Mouse (Mus musculus): Measurements from ENCODE around the gene Olfr837. TPM values are rescaled to one million over a fixed set of nuclear protein-coding genes. Genes with fewer than 3 reads are reported as not detected.

Olfr837 gene
- polyA plus RNA-seq (2015; fragmentation: Illumina TruSeq; extraction: RNeasy Lipid Tissue Mini Kit (QIAGEN cat#74804); ENCODE audit: low read depth, low replicate concordance) = not detected

GRCm38 (mm10) chr9:19136017-19136416, at the start of gene Olfr837:
Gene Olfr837 (plus strand): TSS chr9:19136317.

GRCm38 (mm10) chr9:19120082-19120481, 16.0 kb upstream of the Olfr837 start, which contains the start of gene Olfr836:
Gene Olfr836 (plus strand): TSS chr9:19120382.

GRCm38 (mm10) chr9:19177212-19177611, 41.1 kb downstream of the Olfr837 start, which contains the start of gene Olfr839-ps1:
Gene Olfr839-ps1 (minus strand): TSS chr9:19177312.

Other genes with a start within 250 kb of the Olfr837 start
- gene Olfr832, start 199.2 kb upstream of the Olfr837 start, polyA plus RNA-seq (2015; fragmentation: Illumina TruSeq; extraction: RNeasy Lipid Tissue Mini Kit (QIAGEN cat#74804); ENCODE audit: low read depth, low replicate concordance) = not detected
- gene Olfr834, start 148.3 kb upstream of the Olfr837 start, polyA plus RNA-seq (2015; fragmentation: Illumina TruSeq; extraction: RNeasy Lipid Tissue Mini Kit (QIAGEN cat#74804); ENCODE audit: low read depth, low replicate concordance) = not detected
- gene Olfr835, start 103.6 kb upstream of the Olfr837 start, polyA plus RNA-seq (2015; fragmentation: Illumina TruSeq; extraction: RNeasy Lipid Tissue Mini Kit (QIAGEN cat#74804); ENCODE audit: low read depth, low replicate concordance) = not detected
- gene Olfr836, start 15.9 kb upstream of the Olfr837 start, polyA plus RNA-seq (2015; fragmentation: Illumina TruSeq; extraction: RNeasy Lipid Tissue Mini Kit (QIAGEN cat#74804); ENCODE audit: low read depth, low replicate concordance) = not detected
- gene Olfr839-ps1, start 41.0 kb downstream of the Olfr837 start, polyA plus RNA-seq (2015; fragmentation: Illumina TruSeq; extraction: RNeasy Lipid Tissue Mini Kit (QIAGEN cat#74804); ENCODE audit: low read depth, low replicate concordance) = not detected
- gene Olfr843, start 115.7 kb downstream of the Olfr837 start, polyA plus RNA-seq (2015; fragmentation: Illumina TruSeq; extraction: RNeasy Lipid Tissue Mini Kit (QIAGEN cat#74804); ENCODE audit: low read depth, low replicate concordance) = not detected
- not detected for gene Olfr844, start 180.0 kb downstream of the Olfr837 start, polyA plus RNA-seq (2015; fragmentation: Illumina TruSeq; extraction: RNeasy Lipid Tissue Mini Kit (QIAGEN cat#74804); ENCODE audit: low read depth, low replicate concordance)
- not detected for gene Olfr845, start 200.1 kb downstream of the Olfr837 start, polyA plus RNA-seq (2015; fragmentation: Illumina TruSeq; extraction: RNeasy Lipid Tissue Mini Kit (QIAGEN cat#74804); ENCODE audit: low read depth, low replicate concordance)
- gene Olfr846, start 227.7 kb downstream of the Olfr837 start, polyA plus RNA-seq (2015; fragmentation: Illumina TruSeq; extraction: RNeasy Lipid Tissue Mini Kit (QIAGEN cat#74804); ENCODE audit: low read depth, low replicate concordance) = not detected
- gene Olfr847, start 242.4 kb downstream of the Olfr837 start, polyA plus RNA-seq (2015; fragmentation: Illumina TruSeq; extraction: RNeasy Lipid Tissue Mini Kit (QIAGEN cat#74804); ENCODE audit: low read depth, low replicate concordance) = not detected

Data from brain, adult 10 weeks (tissue).